Mouse (Mus musculus) hindbrain, embryonic 16.5 days (tissue): ENCODE results near the gene Trim72. TPM values are rescaled to one million over a fixed set of nuclear protein-coding genes. Genes with fewer than 3 reads are reported as not detected.

Source experiments
- ATAC-seq: fragments of 200-750 bp; cut with Nextera tagmentation; 2 replicates; pipeline ENCODE4 v1.8.0; 2017; ENCODE audit warnings: moderate TSS enrichment, moderate library complexity
- H3K27ac ChIP-seq: fragments of 300-500 bp; sonication (generic); 2 replicates; pipeline ENCODE4 v1.5.1; 2014; ENCODE audit warnings: low read depth, mild to moderate bottlenecking, control low read depth, low read length, moderate library complexity
- H3K27me3 ChIP-seq: fragments of 300-500 bp; sonication (generic); replicated peaks from 2 replicates; pipeline ENCODE4 v1.6.1; 2014; ENCODE audit warnings: low read length; ENCODE audit not compliant: control insufficient read depth, insufficient read depth
- H3K36me3 ChIP-seq: fragments of 300-500 bp; sonication (generic); 2 replicates; pipeline ENCODE4 v1.6.1; 2014; ENCODE audit warnings: mild to moderate bottlenecking, low read length, moderate library complexity, mixed read lengths; ENCODE audit not compliant: control insufficient read depth, insufficient read depth
- H3K4me1 ChIP-seq: fragments of 300-500 bp; sonication (generic); 2 replicates; pipeline ENCODE4 v1.6.1; 2014; ENCODE audit warnings: low read depth, low read length; ENCODE audit not compliant: control insufficient read depth, insufficient read depth
- H3K4me2 ChIP-seq: fragments of 300-500 bp; sonication (generic); 2 replicates; pipeline ENCODE4 v1.6.1; 2014; ENCODE audit warnings: mild to moderate bottlenecking, low read length, control low read depth, moderate library complexity
- H3K4me3 ChIP-seq: fragments of 300-500 bp; sonication (generic); 2 replicates; pipeline ENCODE4 v1.5.1; 2014; ENCODE audit warnings: mild to moderate bottlenecking, low read length, control low read depth, moderate library complexity
- H3K9ac ChIP-seq: fragments of 300-500 bp; sonication (generic); 2 replicates; pipeline ENCODE4 v1.6.1; 2014; ENCODE audit warnings: low read depth, mild to moderate bottlenecking, control low read depth, low read length, moderate library complexity
- H3K9me3 ChIP-seq: fragments of 300-500 bp; sonication (generic); 2 replicates; pipeline ENCODE4 v1.6.1; 2014; ENCODE audit warnings: mild to moderate bottlenecking, low read length, moderate library complexity; ENCODE audit not compliant: control insufficient read depth
- WGBS: fragments of 180-500 bp; shearing (Covaris S2); extraction: QIAGEN DNeasy Blood & Tissue Kit; methylation state at CpG from one replicate; pipeline ENCODE4 v1.1.7; 2014; 5-methylcytosine and 5-hydroxymethylcytosine counted together
- polyA plus RNA-seq: library from polyadenylated mRNA; unstranded; fragments of >200 nt; fragmentation: Nextera tagmentation; extraction: Ambion mirVana; gene quantifications from 2 replicates; pipeline ENCODE4 v1.2.1, GENCODE M21; 2015

Trim72 gene
- polyA plus RNA-seq, 1 experiment from 2014 or later, result not detected

DNA sequence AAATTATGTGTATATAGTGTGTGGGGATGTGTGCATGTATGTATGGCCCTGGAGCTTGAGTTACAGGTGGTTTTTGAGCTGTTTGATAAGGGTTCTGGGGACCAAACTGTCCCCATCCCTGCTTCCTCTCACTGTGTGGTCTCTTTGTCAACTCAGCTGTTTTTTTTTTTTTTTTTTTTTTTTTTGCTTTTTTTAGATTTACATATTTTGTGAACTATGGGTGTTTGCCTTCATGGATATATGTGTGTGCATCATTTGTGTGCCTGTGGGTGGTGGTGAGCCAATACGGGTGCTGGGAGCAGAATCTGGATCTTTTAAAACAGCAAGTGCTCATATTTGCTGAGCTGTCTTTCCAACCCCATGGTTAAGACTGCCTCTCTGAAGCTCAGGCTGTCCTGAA lies 14.8 kb upstream of the Trim72 start:
- Histone ChIP-seq H3K9ac (no peak overlapping the region), H3K36me3 (peaks cover 18% of the 10 kb centered on the region)

DNA sequence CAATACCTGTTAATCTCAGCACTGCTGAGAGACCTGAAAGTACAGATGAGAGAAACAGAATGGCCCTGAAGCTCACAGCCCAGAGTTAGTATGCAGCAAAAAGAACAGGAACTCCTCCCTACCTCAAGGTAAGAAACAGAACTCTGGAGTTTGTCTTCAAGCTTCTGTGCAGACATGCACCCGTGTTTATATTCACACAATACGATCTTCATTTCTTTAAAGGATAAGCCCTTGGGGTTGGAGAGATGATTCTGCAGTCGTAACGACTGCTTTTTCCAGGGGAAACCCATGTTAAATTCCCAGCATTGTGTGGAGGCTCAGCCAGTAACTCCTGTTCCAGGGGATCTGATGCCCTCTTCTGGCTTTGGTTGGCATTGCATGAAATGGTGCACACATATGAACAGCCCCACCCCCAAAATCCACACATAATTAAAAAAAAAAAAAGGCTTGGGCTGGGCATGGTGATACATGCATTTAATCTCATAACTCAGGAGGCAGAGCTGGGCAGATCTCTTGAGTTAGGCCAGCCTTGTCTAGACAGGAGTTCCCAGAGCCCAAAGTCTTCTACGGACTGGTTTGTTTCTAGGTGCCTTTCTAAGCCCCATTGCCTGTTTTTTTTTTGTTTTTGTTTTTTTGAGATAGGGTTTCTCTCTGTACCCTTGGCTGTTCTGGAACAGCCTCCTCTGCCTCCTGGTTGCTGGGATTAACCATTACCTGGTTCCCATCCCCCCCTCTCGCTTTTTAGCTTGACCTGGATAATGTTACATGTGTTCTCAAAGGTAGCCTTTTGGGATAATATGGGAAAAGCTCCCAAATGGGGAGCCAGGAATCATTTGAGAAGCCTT lies 11.9 kb upstream of the Trim72 start:
- no peak overlapping the region for H3K27ac ChIP-seq
- 50% methylated on average over 6 of the region's 6 CpGs for WGBS
- peaks cover 7% of the 10 kb centered on the region; the same call in 1 of the 2 replicates for H3K36me3 ChIP-seq

More for the DNA sequence above, 14.8 kb upstream of the Trim72 start:
- no peaks in the 10 kb centered on the region for H3K4me1 ChIP-seq
- no peak overlapping the region for H3K4me3 ChIP-seq
- no peak overlapping the region for H3K4me2 ChIP-seq
- no peak for ATAC-seq
- H3K9me3 ChIP-seq, result no peaks in the 10 kb centered on the region
- WGBS, result 88% methylated on average over 1 of the region's 1 CpGs
- no peaks in the 10 kb centered on the region for H3K27me3 ChIP-seq
- no peak overlapping the region for H3K27ac ChIP-seq

DNA sequence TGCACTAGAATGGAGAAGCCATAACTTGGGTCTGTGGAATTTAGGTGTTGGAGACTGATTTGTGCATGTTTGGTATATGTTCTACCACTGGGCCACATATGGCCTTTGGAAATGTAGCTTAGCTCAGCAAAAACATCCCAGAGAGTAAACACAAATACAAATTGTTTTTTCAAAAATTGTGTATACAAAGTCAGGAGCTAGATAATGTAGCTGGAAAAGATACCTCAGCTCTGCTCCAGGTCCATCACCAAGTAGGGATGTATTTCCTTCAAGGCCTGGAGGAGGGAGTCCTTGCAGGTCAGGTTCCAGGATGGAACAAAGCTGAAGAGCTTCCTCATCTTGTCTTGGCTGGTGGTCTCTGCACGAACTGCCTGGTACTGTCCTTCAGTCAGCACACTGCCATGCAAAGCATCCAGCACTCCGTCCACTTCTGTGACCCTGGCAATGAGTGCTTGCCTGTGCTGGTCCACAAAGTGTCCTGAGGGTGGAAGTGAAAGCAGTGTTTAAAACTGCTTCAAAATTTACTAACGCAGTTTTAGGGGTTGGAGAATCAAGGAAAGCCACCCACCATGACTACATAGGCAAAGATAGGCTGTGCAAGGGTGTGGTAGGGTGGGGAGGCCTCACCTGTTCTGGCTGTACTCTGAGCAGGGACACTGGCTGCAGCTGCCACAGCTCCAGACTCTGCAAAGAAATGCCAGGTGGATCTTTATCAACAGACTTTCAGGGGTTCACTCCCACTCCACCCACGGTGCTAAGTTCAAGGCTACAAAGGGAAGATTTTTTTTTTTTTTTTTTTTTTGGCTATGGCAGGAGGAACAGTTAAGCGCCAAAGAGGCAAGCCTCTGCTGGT lies 11.0 kb upstream of the Trim72 start:
- no peak overlapping the region for H3K4me3 ChIP-seq
- peak; percentile 18; the same call in 1 of the 2 replicates for ATAC-seq

More for the DNA sequence above, 11.9 kb upstream of the Trim72 start:
- no peak overlapping the region for H3K4me3 ChIP-seq
- no peaks in the 10 kb centered on the region for H3K27me3 ChIP-seq
- peak; percentile 70 for ATAC-seq
- no peaks in the 10 kb centered on the region for H3K9me3 ChIP-seq
- H3K4me1 ChIP-seq, result no peaks in the 10 kb centered on the region
- no peak overlapping the region for H3K9ac ChIP-seq
- H3K4me2 ChIP-seq, result no peak overlapping the region

DNA sequence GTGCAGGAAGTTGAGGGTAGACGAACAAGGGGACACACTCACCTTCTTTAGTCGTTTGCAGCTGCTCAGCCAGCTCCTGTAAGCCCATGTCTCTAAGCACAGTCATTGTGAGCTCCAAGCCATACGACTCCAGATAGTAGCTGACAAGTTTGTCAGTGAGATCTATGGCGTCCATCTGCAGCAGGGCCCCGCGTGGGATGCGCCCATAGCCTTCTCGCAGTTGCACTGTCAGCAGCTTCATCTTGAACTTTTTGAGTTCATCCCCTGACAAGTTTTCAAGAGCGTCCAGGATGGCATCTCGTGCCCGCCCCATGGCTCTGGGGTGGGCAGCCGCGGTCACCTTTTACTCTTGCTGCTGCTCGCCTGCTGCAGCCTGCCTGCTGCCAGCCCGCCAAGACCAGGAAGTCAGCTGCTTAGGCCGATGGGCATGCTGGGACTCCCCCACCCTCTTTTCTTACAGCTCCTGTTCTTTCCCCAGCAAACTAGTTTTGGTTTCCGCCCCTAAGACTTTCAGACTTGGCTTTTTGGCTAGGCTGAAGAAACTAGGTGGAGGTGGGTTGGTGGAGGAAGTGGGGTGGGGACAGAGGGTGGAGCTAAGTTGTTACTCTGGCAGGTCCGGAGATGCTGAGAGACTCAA lies 10.3 kb upstream of the Trim72 start, which contains the start of gene Pycard:
Pycard (minus strand) TSS at position 527 of the 637 bp plus-strand sequence.
- no peaks in the 10 kb centered on the region for H3K4me1 ChIP-seq
- H3K36me3 ChIP-seq, result peaks cover 7% of the 10 kb centered on the region; the same call in 1 of the 2 replicates
- peak within 1 kb of the TSS; percentile 14; the same call in 1 of the 2 replicates for H3K4me3 ChIP-seq
- no peaks in the 10 kb centered on the region for H3K9me3 ChIP-seq
- no peak within 1 kb of the TSS for H3K27ac ChIP-seq
- peak within 1 kb of the TSS; percentile 43; the same call in 1 of the 2 replicates for H3K9ac ChIP-seq
- peak within 1 kb of the TSS; percentile 47 for H3K4me2 ChIP-seq
- peak; percentile 29; the same call in 1 of the 2 replicates for ATAC-seq
- no peaks in the 10 kb centered on the region for H3K27me3 ChIP-seq
- 23% methylated on average over 18 of the region's 18 CpGs for WGBS

More for the DNA sequence above, 11.0 kb upstream of the Trim72 start:
- H3K36me3 ChIP-seq, result peaks cover 7% of the 10 kb centered on the region; the same call in 1 of the 2 replicates
- peak overlapping the region; percentile 47; the same call in 1 of the 2 replicates for H3K4me2 ChIP-seq
- H3K9ac ChIP-seq, result 0 out of 2 replicates have a peak overlapping the region, but pooled peaks have one; percentile 11
- H3K4me1 ChIP-seq, result no peaks in the 10 kb centered on the region
- no peaks in the 10 kb centered on the region for H3K9me3 ChIP-seq
- 47% methylated on average over 5 of the region's 5 CpGs for WGBS
- no peaks in the 10 kb centered on the region for H3K27me3 ChIP-seq
- H3K27ac ChIP-seq, result no peak overlapping the region

DNA sequence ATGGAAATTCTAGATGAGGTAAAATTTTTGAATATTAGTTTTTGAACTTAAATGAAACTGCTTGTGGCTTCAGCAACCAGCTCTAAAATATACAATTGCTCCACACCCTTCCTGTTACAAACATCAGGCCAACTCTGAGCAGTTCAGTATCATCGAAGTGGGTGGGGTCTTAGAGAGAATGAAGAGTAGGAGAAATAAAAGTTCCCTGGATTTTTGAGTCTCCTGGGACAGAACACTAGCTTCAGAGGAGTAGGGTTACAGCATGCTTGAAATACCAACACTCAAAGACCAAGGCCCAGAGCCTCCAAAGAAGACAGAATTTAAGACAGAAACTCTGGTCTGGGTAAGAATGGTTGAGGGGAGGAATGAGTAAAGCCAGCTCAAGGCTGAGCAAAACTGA lies 4.3 kb upstream of the Trim72 start:
- no peaks in the 10 kb centered on the region for H3K27me3 ChIP-seq
- WGBS, result 84% methylated on average over 1 of the region's 1 CpGs
- no peaks in the 10 kb centered on the region for H3K9me3 ChIP-seq
- ATAC-seq, result no peak
- no peak overlapping the region for H3K27ac ChIP-seq
- no peaks in the 10 kb centered on the region for H3K36me3 ChIP-seq
- no peak overlapping the region for H3K4me3 ChIP-seq
- peaks cover under 1% of the 10 kb centered on the region for H3K4me1 ChIP-seq
- no peak overlapping the region for H3K4me2 ChIP-seq
- H3K9ac ChIP-seq, result no peak overlapping the region

DNA sequence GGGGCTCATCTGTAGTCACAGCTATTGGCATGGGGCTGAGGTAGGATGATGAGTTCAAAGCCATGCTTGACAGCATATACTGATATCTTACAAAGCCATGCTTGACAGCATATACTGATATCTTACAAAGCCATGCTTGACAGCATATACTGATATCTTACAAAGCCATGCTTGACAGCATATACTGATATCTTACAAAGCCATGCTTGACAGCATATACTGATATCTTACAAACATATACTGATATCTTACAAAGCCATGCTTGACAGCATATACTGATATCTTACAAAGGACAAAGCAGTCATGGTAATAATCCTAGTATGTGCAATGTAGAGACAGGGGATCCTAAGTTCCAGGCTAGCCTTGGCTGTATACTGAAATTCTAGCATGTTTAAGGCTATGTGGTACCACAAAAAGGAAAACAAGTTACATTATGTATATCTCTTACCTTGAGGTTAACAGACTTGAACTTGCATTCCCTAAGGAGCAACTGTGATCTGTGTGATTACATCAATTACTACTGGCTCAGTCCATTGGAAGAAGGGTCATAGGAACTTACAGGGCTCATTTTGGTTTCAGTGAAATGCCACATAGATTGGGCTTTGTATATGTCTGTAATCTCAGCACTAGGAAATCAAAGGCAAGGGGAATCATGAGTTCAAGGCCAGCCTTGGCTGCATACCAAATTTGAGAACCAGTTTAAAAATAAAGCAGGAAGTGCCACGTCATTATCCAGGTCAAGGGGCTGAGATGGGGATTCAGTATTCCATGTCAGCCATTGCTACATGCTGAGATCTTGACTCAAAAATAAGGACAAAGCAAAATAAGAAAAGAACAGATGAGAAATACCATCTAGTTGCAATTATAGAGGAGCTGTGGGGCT lies 3.4 kb upstream of the Trim72 start:
- Histone ChIP-seq H3K4me1 (peaks cover 3% of the 10 kb centered on the region), H3K9ac (no peak overlapping the region), H3K9me3 (no peaks in the 10 kb centered on the region), H3K27me3 (no peaks in the 10 kb centered on the region), H3K27ac (no peak overlapping the region), H3K4me3 (no peak overlapping the region), H3K4me2 (no peak overlapping the region), H3K36me3 (no peaks in the 10 kb centered on the region)
- no peak for ATAC-seq
- WGBS, result 66% methylated on average over 1 of the region's 1 CpGs

DNA sequence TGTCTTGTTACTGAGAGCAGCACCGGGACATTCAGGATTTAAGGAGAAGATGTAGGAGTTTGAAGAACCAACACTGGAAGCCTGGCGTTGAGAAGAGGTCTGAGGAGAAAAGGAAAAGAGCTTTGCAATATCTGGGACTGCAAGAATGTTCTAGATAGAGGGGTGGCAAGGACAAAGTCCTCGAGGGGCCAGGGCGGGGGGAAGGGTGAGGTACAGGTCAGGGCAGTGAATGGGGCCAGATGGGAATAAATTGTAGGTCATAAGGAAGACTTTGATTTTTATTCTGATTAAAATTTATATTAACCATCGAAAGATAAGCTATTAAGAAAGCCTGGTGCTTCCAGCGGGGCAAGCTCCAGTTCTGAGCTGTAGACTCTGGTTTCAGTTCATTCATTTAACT lies 651 bp upstream of the Trim72 start:
- Histone ChIP-seq H3K9ac (no peak overlapping the region), H3K4me3 (no peak overlapping the region), H3K4me2 (no peak overlapping the region), H3K9me3 (no peaks in the 10 kb centered on the region), H3K36me3 (no peaks in the 10 kb centered on the region), H3K4me1 (peaks cover 3% of the 10 kb centered on the region), H3K27me3 (no peaks in the 10 kb centered on the region), H3K27ac (no peak overlapping the region)
- ATAC-seq, result no peak
- WGBS, result 85% methylated on average over 6 of the region's 6 CpGs

DNA sequence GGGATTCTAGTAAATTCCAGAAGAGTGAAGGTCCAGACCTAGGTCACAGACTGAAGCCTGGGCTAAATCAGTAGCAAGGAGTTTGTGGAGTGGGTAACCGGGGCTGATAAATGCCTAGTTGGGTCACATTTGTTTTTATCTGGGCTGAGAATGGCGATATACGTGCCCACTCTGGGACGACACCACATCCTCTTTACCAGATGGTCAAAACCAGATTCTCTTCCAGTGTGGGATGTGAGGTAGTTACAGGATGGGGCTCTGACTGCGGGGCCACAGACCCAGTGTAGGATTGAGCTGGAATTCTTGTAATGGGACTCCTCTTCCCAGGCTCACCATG lies 369 bp downstream of the Trim72 start:
- H3K9me3 ChIP-seq, result no peaks in the 10 kb centered on the region
- H3K9ac ChIP-seq, result no peak overlapping the region
- WGBS, result 78% methylated on average over 5 of the region's 5 CpGs
- H3K36me3 ChIP-seq, result no peaks in the 10 kb centered on the region
- H3K27me3 ChIP-seq, result no peaks in the 10 kb centered on the region
- ATAC-seq, result no peak
- H3K4me1 ChIP-seq, result peaks cover 3% of the 10 kb centered on the region
- no peak overlapping the region for H3K4me2 ChIP-seq
- no peak overlapping the region for H3K27ac ChIP-seq
- H3K4me3 ChIP-seq, result no peak overlapping the region
